ENCODE assay signal across 17 mouse cellular contexts in the genomic region with DNA sequence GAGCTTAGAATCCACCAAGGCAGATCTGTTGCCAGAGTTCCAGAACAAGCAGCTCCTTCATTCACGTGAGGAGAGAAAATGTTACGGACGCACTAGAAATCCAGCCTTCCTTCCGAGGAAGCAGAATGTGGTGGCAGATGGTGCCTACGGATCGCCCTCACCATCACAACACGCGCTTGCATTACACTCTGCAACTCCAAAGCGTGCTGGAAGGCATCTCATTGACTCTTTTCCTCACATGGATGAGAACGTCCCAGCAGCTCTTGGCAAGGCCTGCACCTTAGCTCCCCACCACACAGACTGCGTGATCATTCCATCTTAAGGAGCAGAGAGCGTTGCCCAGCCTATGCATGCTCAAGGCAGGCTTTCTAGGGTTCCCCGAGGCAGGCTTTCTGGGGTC. TPM values are rescaled to one million over a fixed set of nuclear protein-coding genes. Genes with fewer than 3 reads are reported as not detected.
DNase-seq lines count a peak whose midpoint lies in the region; ATAC-seq and TF ChIP-seq lines count a peak whose summit lies in the region.
"Had no signal": no experiment of that assay in that cellular context is flagged by ENCODE, and none has a peak within 500 bp of the region (broad histone marks: within the 10 kb centered on the region; RNA-seq: fewer than 3 reads in every experiment).

No protein-coding gene starts in this region.

- H3K9ac ChIP-seq in hindbrain, postnatal 0 days (replicated peaks; ENCODE audit: low read length), result no peak overlapping the region
- no peak overlapping the region for H3K9ac ChIP-seq in hindbrain, embryonic 12.5 days
- H3K9ac ChIP-seq in forebrain, postnatal 0 days, result no peak overlapping the region
- H3K9ac ChIP-seq: embryonic facial prominence, embryonic 12.5 days had no signal

- H3K36me3 ChIP-seq in hindbrain, postnatal 0 days (ENCODE audit: insufficient read depth, low read length), result no peaks in the 10 kb centered on the region
- no peaks in the 10 kb centered on the region for H3K36me3 ChIP-seq in hindbrain, embryonic 12.5 days
- no peaks in the 10 kb centered on the region for H3K36me3 ChIP-seq in forebrain, postnatal 0 days (ENCODE audit: insufficient read depth)
- H3K36me3 ChIP-seq: embryonic facial prominence, embryonic 12.5 days had no signal

- peak; percentile 23 for DNase-seq in hindbrain, postnatal 0 days (ENCODE audit: low spot score)
- peak; percentile 77 for DNase-seq in forebrain, postnatal 0 days
- DNase-seq in layer of hippocampus, postnatal 14 days (ENCODE audit: low spot score in 2 of 2), result peak; percentile 50 to 61
- peak; percentile 56 for DNase-seq in right cerebral cortex, postnatal 25 days
- no peak for DNase-seq in adrenal gland, adult (ENCODE audit: inconsistent age in 2 of 2, low spot score in 1 of 2)
- DNase-seq: adrenal gland, postnatal 10 days; gastrocnemius, postnatal 25 days; kidney, adult 9 months; lung, adult 2 months; lung, postnatal 4 days; thymus, adult 2 months had no signal

- no peaks in the 10 kb centered on the region for H3K4me1 ChIP-seq in hindbrain, postnatal 0 days (ENCODE audit: insufficient read depth, low read length)
- no peaks in the 10 kb centered on the region for H3K4me1 ChIP-seq in hindbrain, embryonic 12.5 days
- no peaks in the 10 kb centered on the region for H3K4me1 ChIP-seq in forebrain, postnatal 0 days (ENCODE audit: insufficient read depth)

- WGBS in hindbrain, postnatal 0 days, result 86% methylated on average over 13 of the region's 13 CpGs
- WGBS in hindbrain, embryonic 12.5 days, result 92% methylated on average over 13 of the region's 13 CpGs
- 69% methylated on average over 13 of the region's 13 CpGs for WGBS in forebrain, postnatal 0 days

- no peak overlapping the region for H3K4me3 ChIP-seq in hindbrain, postnatal 0 days (ENCODE audit: low read length)
- H3K4me3 ChIP-seq in hindbrain, embryonic 12.5 days, result no peak overlapping the region
- no peak overlapping the region for H3K4me3 ChIP-seq in forebrain, postnatal 0 days (ENCODE audit: low read depth, low read length)
- H3K4me3 ChIP-seq: embryonic facial prominence, embryonic 12.5 days; myocyte had no signal

- TF ChIP-seq CTCF in hindbrain, postnatal 0 days (IDR thresholded peaks at IDR 0.05; ENCODE audit: low read depth), result no peak
- TF ChIP-seq CTCF in forebrain, postnatal 0 days (IDR thresholded peaks at IDR 0.05; ENCODE audit: low read depth), result no peak

- no peaks in the 10 kb centered on the region for H3K27me3 ChIP-seq in hindbrain, postnatal 0 days (ENCODE audit: insufficient read depth, low read length)
- no peaks in the 10 kb centered on the region for H3K27me3 ChIP-seq in hindbrain, embryonic 12.5 days
- H3K27me3 ChIP-seq in forebrain, postnatal 0 days (ENCODE audit: insufficient read depth, low read length), result no peaks in the 10 kb centered on the region
- H3K27me3 ChIP-seq: embryonic facial prominence, embryonic 12.5 days had no signal

- ATAC-seq in hindbrain, postnatal 0 days, result 0 out of 2 replicates have a peak, but pooled peaks have one; percentile 38
- no peak for ATAC-seq in hindbrain, embryonic 12.5 days (ENCODE audit: low FRiP score)
- ATAC-seq in forebrain, postnatal 0 days, result peak; percentile 93
- ATAC-seq in CD4-positive, CD25-positive, alpha-beta regulatory T cell, adult 4 months, result no peak

- H3K27ac ChIP-seq in hindbrain, postnatal 0 days, result no peak overlapping the region
- H3K27ac ChIP-seq in hindbrain, embryonic 12.5 days, result no peak overlapping the region
- peak overlapping the region; percentile 73 for H3K27ac ChIP-seq in forebrain, postnatal 0 days (ENCODE audit: low read depth, low read length)
- H3K27ac ChIP-seq: embryonic facial prominence, embryonic 12.5 days had no signal

- no peak overlapping the region for H3K4me2 ChIP-seq in hindbrain, postnatal 0 days (ENCODE audit: low read depth, low read length)
- H3K4me2 ChIP-seq in hindbrain, embryonic 12.5 days (replicated peaks), result no peak overlapping the region
- H3K4me2 ChIP-seq in forebrain, postnatal 0 days (ENCODE audit: low read depth), result no peak overlapping the region
- H3K4me2 ChIP-seq: embryonic facial prominence, embryonic 12.5 days; heart, embryonic 11.5 days; midbrain, embryonic 11.5 days had no signal

- no peaks in the 10 kb centered on the region for H3K9me3 ChIP-seq in hindbrain, postnatal 0 days (ENCODE audit: low read length)
- peaks cover 9% of the 10 kb centered on the region for H3K9me3 ChIP-seq in hindbrain, embryonic 12.5 days (replicated peaks)
- H3K9me3 ChIP-seq in forebrain, postnatal 0 days (ENCODE audit: low read length), result 0 out of 2 replicates have a peak, but pooled peaks cover 3% of the 10 kb centered on the region

RNA-seq across cellular contexts. Expression of a gene that starts 55.8 kb away (rescaled TPM):
- total RNA-seq in hindbrain, postnatal 0 days (2014; rRNA removed), result 73.9 and 74.2 TPM in 2 replicates
- 44.4 and 45.4 TPM in 2 replicates for polyA plus RNA-seq in hindbrain, postnatal 0 days (2015; fragmentation: Nextera tagmentation; extraction: Ambion mirVana)
- 89.0 and 90.2 TPM in 2 replicates for polyA plus RNA-seq in hindbrain, embryonic 12.5 days (2016; fragmentation: Nextera tagmentation; extraction: Ambion mirVana)
- 102 and 106 TPM in 2 replicates for total RNA-seq in forebrain, postnatal 0 days (2014; rRNA removed)
- 56.2 and 58.1 TPM in 2 replicates for polyA plus RNA-seq in forebrain, postnatal 0 days (2015; fragmentation: Nextera tagmentation; extraction: Ambion mirVana)
- total RNA-seq in layer of hippocampus, postnatal 14 days (2021), result 100 to 1,000 TPM in 1 of 2 experiments, 10 to 100 TPM in 1; 98.5 to 102 TPM
- polyA plus RNA-seq in CD4-positive, CD25-positive, alpha-beta regulatory T cell, adult 4 months (2017; shearing (Covaris generic)), result 10 to 100 TPM; 39.4 to 50.7 TPM

Comparison
In these comparisons a context has a peak if more than half of its experiments do, and no peak if none do; other contexts are left out.
1. ATAC-seq: peak in hindbrain, postnatal 0 days (single experiment) and forebrain, postnatal 0 days (single experiment); none in hindbrain, embryonic 12.5 days (single experiment) and CD4-positive, CD25-positive, alpha-beta regulatory T cell, adult 4 months (single experiment).
2. DNase-seq: peak in hindbrain, postnatal 0 days (single experiment), forebrain, postnatal 0 days (single experiment), layer of hippocampus, postnatal 14 days (2 of 2) and right cerebral cortex, postnatal 25 days (single experiment); none in adrenal gland, adult (0 of 2).